Mouse (Mus musculus) spleen, postnatal 14 days (tissue): ENCODE measurements around the gene Gipc2.

Source experiments
- DNase-seq, 2 experiments: peaks; one replicate each; pipeline ENCODE4 v3.0.0; 2021 to 2022; ENCODE audit warnings: low spot score in 2 of 2

Gipc2 gene

GRCm38 (mm10) chr3:152190679-152191477, 24.8 kb upstream of the Gipc2 start:
- DNase-seq = no peak

- DNase-seq = no peak
Measured at GRCm38 (mm10) chr3:152189306-152189705, 23.3 kb upstream of the Gipc2 start.

- DNase-seq = no peak
Measured at GRCm38 (mm10) chr3:152186106-152186505, 20.1 kb upstream of the Gipc2 start.

GRCm38 (mm10) chr3:152183522-152183921, 17.5 kb upstream of the Gipc2 start:
- DNase-seq = no peak

- no peak for DNase-seq
Measured at GRCm38 (mm10) chr3:152180624-152181023, 14.6 kb upstream of the Gipc2 start.

- DNase-seq = no peak
Measured at GRCm38 (mm10) chr3:152179285-152179684, 13.3 kb upstream of the Gipc2 start.

- no peak for DNase-seq
Measured at GRCm38 (mm10) chr3:152178816-152179215, 12.8 kb upstream of the Gipc2 start.

- no peak for DNase-seq
Measured at GRCm38 (mm10) chr3:152172322-152172935, 6.4 kb upstream of the Gipc2 start.

GRCm38 (mm10) chr3:152171862-152172261, 5.8 kb upstream of the Gipc2 start:
- no peak for DNase-seq

- DNase-seq = no peak
Measured at GRCm38 (mm10) chr3:152171236-152171635, 5.2 kb upstream of the Gipc2 start.

GRCm38 (mm10) chr3:152170407-152170806, 4.4 kb upstream of the Gipc2 start:
- DNase-seq = no peak

- no peak for DNase-seq
Measured at GRCm38 (mm10) chr3:152168007-152168406, 2.0 kb upstream of the Gipc2 start.

- DNase-seq = no peak
Measured at GRCm38 (mm10) chr3:152166699-152167451, 845 bp upstream of the Gipc2 start.

GRCm38 (mm10) chr3:152165351-152166098, 505 bp downstream of the Gipc2 start:
- no peak for DNase-seq

- no peak for DNase-seq
Measured at GRCm38 (mm10) chr3:152165014-152165350, 1.0 kb downstream of the Gipc2 start.

GRCm38 (mm10) chr3:152163320-152163719, 2.7 kb downstream of the Gipc2 start:
- no peak for DNase-seq

- DNase-seq = no peak
Measured at GRCm38 (mm10) chr3:152160607-152161006, 5.4 kb downstream of the Gipc2 start.

- no peak for DNase-seq
Measured at GRCm38 (mm10) chr3:152159321-152159720, 6.7 kb downstream of the Gipc2 start.

- no peak for DNase-seq
Measured at GRCm38 (mm10) chr3:152158344-152159291, 7.4 kb downstream of the Gipc2 start.

- DNase-seq = no peak
Measured at GRCm38 (mm10) chr3:152156816-152157496, 9.1 kb downstream of the Gipc2 start.
